Mouse (Mus musculus) heart, adult 2 months (tissue): ENCODE measurements around the gene Olfr1137.

Experiments
- CTCF ChIP-seq: fragments of 200-600 bp; IDR thresholded peaks from 2 replicates; pipeline ENCODE4 v1.8.1; 2022; ENCODE audit warnings: antibody characterized with exemption, mild to moderate bottlenecking, moderate library complexity
- EP300 ChIP-seq: fragments of 200-500 bp; IDR thresholded peaks from 2 replicates; pipeline ENCODE4 v1.6.1; 2011; ENCODE audit warnings: low read depth, low read length, control low read depth; ENCODE audit not compliant: insufficient read depth
- POLR2A ChIP-seq: fragments of 200-500 bp; IDR thresholded peaks from 2 replicates; pipeline ENCODE4 v1.6.1; 2011; ENCODE audit warnings: mild to moderate bottlenecking, low read depth, low read length, control low read depth; ENCODE audit not compliant: insufficient read depth

- TF ChIP-seq POLR2A (no peak), CTCF (no peak), EP300 (no peak)
Measured at GRCm38 (mm10) chr2:87753891-87754290, 40.9 kb upstream of the Olfr1137 start, which contains the start of gene Olfr1141.
